Mouse (Mus musculus) CH12.LX (cell line): Measurements from ENCODE around the gene Palm2. TPM values are rescaled to one million over a fixed set of nuclear protein-coding genes. Genes with fewer than 3 reads are reported as not detected.

Experiments used
- DNase-seq: peaks from one replicate; pipeline ENCODE4 v3.0.0-alpha.2; 2013; ENCODE audit errors: extremely low read depth
- H3K27ac ChIP-seq: 2 replicates; pipeline ENCODE4 v1.5.1; 2012; ENCODE audit warnings: low read depth, mild to moderate bottlenecking, control low read depth, moderate library complexity; ENCODE audit not compliant: insufficient read depth
- H3K27me3 ChIP-seq: replicated peaks from 2 replicates; pipeline ENCODE3; 2012; ENCODE audit warnings: inconsistent platforms
- H3K36me3 ChIP-seq, 2 experiments: replicated peaks in 1 of 2; 2 replicates each; pipeline versions ENCODE3 to v1.6.1; 2012; ENCODE audit warnings: inconsistent platforms in 1 of 2, low read length in 1 of 2, mild to moderate bottlenecking in 1 of 2, mixed read lengths in 1 of 2, moderate library complexity in 1 of 2; ENCODE audit not compliant: control insufficient read depth in 1 of 2, insufficient read depth in 1 of 2
- H3K4me1 ChIP-seq, 2 experiments: 2 replicates each; pipeline ENCODE4 v1.6.1; 2012; ENCODE audit warnings: inconsistent platforms in 1 of 2, moderate library complexity in 1 of 2; ENCODE audit not compliant: insufficient read depth in 2 of 2, control insufficient read depth in 1 of 2
- H3K4me2 ChIP-seq: 2 replicates; pipeline ENCODE4 v1.6.1; 2012; ENCODE audit warnings: low read depth, mild to moderate bottlenecking, control low read depth; ENCODE audit not compliant: poor library complexity, insufficient read depth, severe bottlenecking
- H3K4me3 ChIP-seq, 3 experiments: fragments of 150-350 bp in 1 of 3; sonication (generic) in 1 of 3; replicated peaks in 1 of 3; 2 replicates each; pipeline versions ENCODE3 to v1.5.1; 2011 to 2012; ENCODE audit warnings: low read depth in 2 of 3, low read length in 2 of 3, mild to moderate bottlenecking in 2 of 3, moderate library complexity in 2 of 3, control low read depth in 1 of 3, improper control_type of control experiment in 1 of 3, inconsistent platforms in 1 of 3, mixed read lengths in 1 of 3; ENCODE audit not compliant: poor library complexity in 1 of 3
- H3K79me2 ChIP-seq: replicated peaks from 2 replicates; pipeline ENCODE4 v1.6.1; 2012; ENCODE audit warnings: mild to moderate bottlenecking, moderate library complexity; ENCODE audit not compliant: control insufficient read depth, poor library complexity, insufficient read depth, severe bottlenecking; ENCODE audit errors: extremely low read depth
- H3K9ac ChIP-seq: 2 replicates; pipeline ENCODE4 v1.6.1; 2012; ENCODE audit warnings: low read depth, mild to moderate bottlenecking, control low read depth, moderate library complexity; ENCODE audit not compliant: insufficient read depth
- H3K9me3 ChIP-seq: replicated peaks from 2 replicates; pipeline ENCODE3; 2012; ENCODE audit warnings: low read length, inconsistent platforms, mixed read lengths
- BHLHE40 ChIP-seq: IDR thresholded peaks from 2 replicates; pipeline ENCODE4 v1.6.1; 2011; ENCODE audit warnings: mild to moderate bottlenecking, low read depth, low read length, improper control_type of control experiment
- CHD2 ChIP-seq: IDR thresholded peaks from 2 replicates; pipeline ENCODE4 v1.6.1; 2011; ENCODE audit warnings: low read length, improper control_type of control experiment
- CTCF ChIP-seq, 2 experiments: IDR thresholded peaks in 1 of 2; conservative IDR thresholded peaks in 1 of 2; 2 replicates each; pipeline ENCODE4 v1.5.1; 2011 to 2012; ENCODE audit warnings: low read depth in 2 of 2, low read length in 2 of 2, improper control_type of control experiment in 1 of 2, inconsistent platforms in 1 of 2, mild to moderate bottlenecking in 1 of 2, moderate library complexity in 1 of 2
- EP300 ChIP-seq: IDR thresholded peaks from 2 replicates; pipeline ENCODE4 v1.6.1; 2011; ENCODE audit warnings: low read length, improper control_type of control experiment
- ETS1 ChIP-seq: conservative IDR thresholded peaks from 2 replicates; pipeline ENCODE4 v1.6.1; 2012; ENCODE audit warnings: low read depth, mild to moderate bottlenecking, inconsistent platforms, low read length, improper control_type of control experiment, moderate library complexity
- IRF4 ChIP-seq: IDR thresholded peaks from 2 replicates; pipeline ENCODE4 v1.6.1; 2014; ENCODE audit warnings: low read depth, mild to moderate bottlenecking, inconsistent platforms, low read length, improper control_type of control experiment
- JUND ChIP-seq: conservative IDR thresholded peaks from 2 replicates; pipeline ENCODE4 v1.6.1; 2011; ENCODE audit warnings: low read depth, low read length, improper control_type of control experiment
- KAT2A ChIP-seq: IDR thresholded peaks from 2 replicates; pipeline ENCODE4 v1.6.1; 2012; ENCODE audit warnings: low read length, improper control_type of control experiment, inconsistent platforms; ENCODE audit not compliant: insufficient replicate concordance
- MAFK ChIP-seq: IDR thresholded peaks from 2 replicates; pipeline ENCODE4 v1.6.1; 2011; ENCODE audit warnings: low read length, improper control_type of control experiment; ENCODE audit not compliant: insufficient replicate concordance
- MAX ChIP-seq: IDR thresholded peaks from 2 replicates; pipeline ENCODE4 v1.6.1; 2011; ENCODE audit warnings: low read length, improper control_type of control experiment
- MAZ ChIP-seq: IDR thresholded peaks from 2 replicates; pipeline ENCODE4 v1.6.1; 2012; ENCODE audit warnings: low read depth, mild to moderate bottlenecking, inconsistent platforms, low read length, improper control_type of control experiment, moderate library complexity
- MXI1 ChIP-seq: IDR thresholded peaks from 2 replicates; pipeline ENCODE4 v1.6.1; 2011; ENCODE audit warnings: mild to moderate bottlenecking, low read depth, low read length, improper control_type of control experiment
- MYC ChIP-seq: IDR thresholded peaks from 2 replicates; pipeline ENCODE4 v1.6.1; 2011; ENCODE audit warnings: low read depth, mild to moderate bottlenecking, improper control_type of control experiment, low read length
- POLR2A ChIP-seq: IDR thresholded peaks from 2 replicates; pipeline ENCODE4 v1.6.1; 2011; ENCODE audit warnings: low read depth, mild to moderate bottlenecking, improper control_type of control experiment, low read length
- SMC3 ChIP-seq: IDR thresholded peaks from 2 replicates; pipeline ENCODE4 v1.6.1; 2011; ENCODE audit warnings: low read depth, low read length, improper control_type of control experiment
- TBP ChIP-seq: conservative IDR thresholded peaks from 2 replicates; pipeline ENCODE4 v1.6.1; 2011; ENCODE audit warnings: low read depth, low read length, improper control_type of control experiment
- UBTF ChIP-seq: IDR thresholded peaks from 2 replicates; pipeline ENCODE4 v1.6.1; 2012; ENCODE audit warnings: low read depth, mild to moderate bottlenecking, inconsistent platforms, low read length, improper control_type of control experiment, moderate library complexity
- ZC3H11A ChIP-seq: IDR thresholded peaks from 2 replicates; pipeline ENCODE4 v1.6.1; 2012; ENCODE audit warnings: low read depth, mild to moderate bottlenecking, inconsistent platforms, low read length, improper control_type of control experiment
- dilution Hi-C: fragments of 300-500 bp; cut with MboI; formaldehyde crosslinking; loops from 2 replicates; pipeline ENCODE4 v1.14.3; 2020; ENCODE audit warnings: low sequenced_read_pairs; ENCODE audit not compliant: extremely low pct_unique_long_range_greater_than_20kb, extremely low pct_ligation_motif_present
- in situ Hi-C: fragments of 300-500 bp; cut with MboI; formaldehyde crosslinking; loops from 3 replicates; pipeline ENCODE4 v1.14.3; 2019; ENCODE audit warnings: low sequenced_read_pairs, low pct_ligation_motif_present, low pct_unique_long_range_greater_than_20kb, mixed read lengths
- polyA plus RNA-seq: library from polyadenylated mRNA; unstranded; fragments of >175 nt; gene quantifications from 2 replicates; pipeline ENCODE4 v1.2.1, GENCODE M21; 2012; ENCODE audit warnings: low read depth; ENCODE audit not compliant: insufficient read length
- total RNA-seq, 2 experiments: library from RNA; depleted of rRNA; stranded (reverse); fragments of 300-350 nt in 1 of 2; fragments of >200 nt in 1 of 2; gene quantifications; 2 replicates each; pipeline ENCODE4 v1.2.3; 2012 to 2014

The Palm2 gene
- total and polyA plus RNA-seq, 3 experiments: not detected

DNA sequence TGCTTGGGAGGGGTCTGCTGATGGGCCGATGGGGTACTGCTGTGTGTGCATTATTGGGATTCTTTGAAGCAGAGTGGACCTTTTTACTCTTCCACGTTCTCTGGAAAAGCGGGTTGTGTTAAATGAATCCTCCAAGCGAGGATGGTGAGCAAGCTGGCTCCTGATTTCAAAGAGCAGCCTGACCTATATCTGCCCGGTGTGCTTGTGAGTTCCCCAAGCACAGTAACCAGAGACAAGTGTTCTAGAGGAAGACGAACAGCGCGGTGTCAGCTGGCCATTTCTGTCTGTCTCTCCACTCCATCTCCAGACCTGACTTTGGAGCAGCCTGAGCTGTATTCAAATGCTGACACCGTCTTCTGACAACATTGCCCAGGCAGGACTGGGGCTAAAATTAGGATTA lies 204.9 kb downstream of the Palm2 start:
- Histone ChIP-seq H3K4me3 (no peak overlapping the region), H3K27me3 (no peaks in the 10 kb centered on the region), H3K9me3 (no peaks in the 10 kb centered on the region), H3K27ac (no peak overlapping the region), H3K4me1 (peaks cover 0 to 7% of the 10 kb centered on the region in 2 experiments; a peak in 2 of 4 replicates), H3K79me2 (no peaks in the 10 kb centered on the region), H3K36me3 (no peaks in the 10 kb centered on the region), H3K4me2 (no peak overlapping the region), H3K9ac (no peak overlapping the region)
- no peak for DNase-seq
- TF ChIP-seq UBTF (no peak), MXI1 (no peak), JUND (no peak), CHD2 (no peak), TBP (no peak)
- dilution Hi-C loops: no loop called here
- in situ Hi-C loops: no loop called here

DNA sequence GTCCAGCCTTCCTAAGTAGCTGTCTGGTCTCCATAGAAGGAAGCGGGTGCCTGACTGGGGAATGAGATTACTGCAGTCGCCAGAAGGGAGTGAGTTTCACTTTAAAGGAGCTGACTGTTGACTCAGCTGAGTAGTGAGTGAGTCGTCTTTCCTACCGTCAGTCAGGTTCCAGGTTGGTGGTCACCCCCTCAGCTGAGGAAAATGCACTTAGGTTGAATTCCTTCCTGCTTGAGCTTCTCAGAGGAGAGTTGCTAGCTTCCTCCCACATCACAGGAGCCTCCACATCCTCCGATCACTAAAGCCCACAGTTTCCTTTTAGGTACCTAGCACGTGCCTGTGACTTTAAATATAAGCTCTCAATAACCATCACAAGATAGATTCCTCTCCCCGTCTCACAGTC lies 206.2 kb downstream of the Palm2 start:
- no peak overlapping the region for H3K9ac ChIP-seq
- no peaks in the 10 kb centered on the region for H3K79me2 ChIP-seq
- H3K4me2 ChIP-seq: peak overlapping the region; percentile 53
- DNase-seq: no peak
- no peaks in the 10 kb centered on the region for H3K27me3 ChIP-seq
- in situ Hi-C loops (no loop called here), dilution Hi-C loops (no loop called here)
- H3K4me3 ChIP-seq: no peak overlapping the region
- H3K36me3 ChIP-seq: no peaks in the 10 kb centered on the region
- H3K9me3 ChIP-seq: no peaks in the 10 kb centered on the region
- H3K27ac ChIP-seq: no peak overlapping the region
- H3K4me1 ChIP-seq: peaks cover 0 to 7% of the 10 kb centered on the region in 2 experiments; a peak in 2 of 4 replicates
- TF ChIP-seq MAX (no peak), BHLHE40 (peak; percentile 56; the same call in 1 of the 2 replicates), SMC3 (no peak)

DNA sequence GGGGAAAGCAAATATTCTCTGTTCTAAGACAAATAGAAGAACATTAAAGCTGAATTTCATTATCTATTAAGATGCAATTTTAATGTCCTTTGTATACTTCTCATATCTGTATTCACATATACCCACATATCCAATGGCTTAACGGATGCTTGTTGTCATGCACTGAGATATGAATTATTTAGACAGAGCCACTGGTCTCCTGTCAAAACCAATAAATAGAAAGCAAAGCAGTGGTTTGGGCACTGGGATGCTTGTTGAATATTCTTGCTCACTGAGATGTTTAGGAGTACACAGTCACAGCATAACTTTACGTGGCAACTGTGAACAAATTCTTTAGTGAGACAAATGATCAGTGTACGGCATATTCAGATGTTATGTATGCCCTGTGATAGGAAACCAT lies 206.9 kb downstream of the Palm2 start:
- TF ChIP-seq MYC (no peak), IRF4 (no peak), KAT2A (no peak), MAZ (no peak), ETS1 (no peak), MAFK (no peak), CTCF (conservative IDR thresholded peaks at IDR 0.05 in 1 of 2, IDR thresholded peaks at IDR 0.05 in 1 of 2; ENCODE audit: low read depth in 2 of 2, low read length in 2 of 2) (no peak), SMC3 (no peak), POLR2A (no peak), ZC3H11A (no peak), EP300 (no peak)
- Histone ChIP-seq H3K9me3 (no peaks in the 10 kb centered on the region), H3K79me2 (no peaks in the 10 kb centered on the region), H3K9ac (no peak overlapping the region), H3K4me3 (no peak overlapping the region), H3K4me1 (peaks cover 0 to 7% of the 10 kb centered on the region in 2 experiments; a peak in 2 of 4 replicates), H3K27me3 (no peaks in the 10 kb centered on the region), H3K36me3 (no peaks in the 10 kb centered on the region), H3K27ac (no peak overlapping the region), H3K4me2 (no peak overlapping the region)
- dilution Hi-C loops (no loop called here), in situ Hi-C loops (no loop called here)
- no peak for DNase-seq
